Mouse (Mus musculus): ENCODE results near the gene Deaf1. TPM values are rescaled to one million over a fixed set of nuclear protein-coding genes. Genes with fewer than 3 reads are reported as not detected.

The Deaf1 gene
- 33.5 to 54.6 TPM (median 42.7 TPM) in 4 replicates for total RNA-seq (2023)

GRCm38 (mm10) chr7:141327469-141328372, at the start of gene Deaf1, which contains the start of gene Tmem80:
TSS of gene Deaf1 (minus strand) at chr7:141327690.
TSS of gene Tmem80 (plus strand) at chr7:141327739.

GRCm38 (mm10) chr7:141338576-141339131, 11.2 kb upstream of the Deaf1 start, which contains the start of gene Eps8l2:
TSS of gene Eps8l2 (plus strand) at chr7:141338880.

GRCm38 (mm10) chr7:141291921-141292582, 35.4 kb downstream of the Deaf1 start, which contains the start of gene Drd4:
TSS of gene Drd4 (plus strand) at chr7:141292006.

GRCm38 (mm10) chr7:141278766-141279590, 48.5 kb downstream of the Deaf1 start, which contains the start of gene Sct:
TSS of gene Sct (minus strand) at chr7:141279133.

GRCm38 (mm10) chr7:141276546-141276945, 50.9 kb downstream of the Deaf1 start, which contains the start of gene Cdhr5:
TSS of gene Cdhr5 (minus strand) at chr7:141276786.

GRCm38 (mm10) chr7:141265739-141266561, 61.5 kb downstream of the Deaf1 start, which contains the start of gene Irf7:
TSS of gene Irf7 (minus strand) at chr7:141266481.

Other genes starting within 250 kb of the Deaf1 start
- gene Pkp3, start 249.5 kb downstream of the Deaf1 start, total RNA-seq (2023): 21.8 to 29.7 TPM (median 25.9 TPM) in 4 replicates
- gene Sigirr, start 227.1 kb downstream of the Deaf1 start, total RNA-seq (2023): 32.1 to 49.7 TPM (median 39.6 TPM) in 4 replicates
- not detected in 4 replicates for gene Ano9, start 209.9 kb downstream of the Deaf1 start, total RNA-seq (2023)
- 8.0 to 9.8 TPM (median 9.4 TPM) in 4 replicates for gene Ptdss2, start 205.3 kb downstream of the Deaf1 start, total RNA-seq (2023)
- 61.9 to 82.6 TPM (median 69.3 TPM) in 4 replicates for gene Rnh1, start 154.8 kb downstream of the Deaf1 start, total RNA-seq (2023)
- 23.0 to 30.6 TPM (median 27.5 TPM) in 4 replicates for gene Hras, start 133.7 kb downstream of the Deaf1 start, total RNA-seq (2023)
- 6.4 to 9.6 TPM (median 7.2 TPM) in 4 replicates for gene Lrrc56, start 133.5 kb downstream of the Deaf1 start, total RNA-seq (2023)
- 3.9 to 5.0 TPM (median 4.8 TPM) in 4 replicates for gene Lmntd2, start 113.6 kb downstream of the Deaf1 start, total RNA-seq (2023)
- 8.9 to 16.1 TPM (median 13.3 TPM) in 4 replicates for gene Rassf7, start 111.8 kb downstream of the Deaf1 start, total RNA-seq (2023)
- 147 to 159 TPM (median 152 TPM) in 4 replicates for gene Phrf1, start 98.9 kb downstream of the Deaf1 start, total RNA-seq (2023)
- gene Irf7, start 61.2 kb downstream of the Deaf1 start, total RNA-seq (2023): 33.8 to 42.4 TPM (median 37.0 TPM) in 4 replicates
- not detected in 4 replicates for gene Cdhr5, start 50.9 kb downstream of the Deaf1 start, total RNA-seq (2023)
- not detected in 4 replicates for gene Sct, start 48.6 kb downstream of the Deaf1 start, total RNA-seq (2023)
- gene Drd4, start 35.7 kb downstream of the Deaf1 start, total RNA-seq (2023): not detected in 4 replicates
- 15.2 to 22.8 TPM (median 16.4 TPM) in 4 replicates for gene Tmem80, start within 50 bp of the Deaf1 start, total RNA-seq (2023)
- 1.0 to 1.3 TPM in 2 of 4 replicates, not detected in the others for gene Eps8l2, start 11.2 kb upstream of the Deaf1 start, total RNA-seq (2023)
- gene Taldo1, start 64.5 kb upstream of the Deaf1 start, total RNA-seq (2023): 130 to 142 TPM (median 131 TPM) in 4 replicates
- gene Gatd1, start 86.4 kb upstream of the Deaf1 start, total RNA-seq (2023): 31.5 to 40.0 TPM (median 35.3 TPM) in 4 replicates
- not detected in 4 replicates for gene Cend1, start 101.8 kb upstream of the Deaf1 start, total RNA-seq (2023)
- 37.9 to 49.5 TPM (median 44.6 TPM) in 4 replicates for gene Slc25a22, start 110.2 kb upstream of the Deaf1 start, total RNA-seq (2023)
- gene Pidd1, start 116.3 kb upstream of the Deaf1 start, total RNA-seq (2023): 6.9 to 9.3 TPM (median 7.8 TPM) in 4 replicates
- 2,356 to 2,462 TPM (median 2,431 TPM) in 4 replicates for gene Rplp2, start 119.7 kb upstream of the Deaf1 start, total RNA-seq (2023)
- gene Pnpla2, start 127.5 kb upstream of the Deaf1 start, total RNA-seq (2023): 48.4 to 57.9 TPM (median 51.2 TPM) in 4 replicates
- not detected in 4 replicates for gene Cracr2b, start 133.4 kb upstream of the Deaf1 start, total RNA-seq (2023)
- gene Cd151, start 139.7 kb upstream of the Deaf1 start, total RNA-seq (2023): 11.2 to 13.1 TPM (median 12.1 TPM) in 4 replicates
- gene Polr2l, start 147.4 kb upstream of the Deaf1 start, total RNA-seq (2023): 14.1 to 17.7 TPM (median 14.9 TPM) in 4 replicates
- gene Tspan4, start 147.6 kb upstream of the Deaf1 start, total RNA-seq (2023): 1.0 to 2.8 TPM (median 1.1 TPM) in 4 replicates
- gene Chid1, start 212.2 kb upstream of the Deaf1 start, total RNA-seq (2023): 18.5 to 24.9 TPM (median 20.6 TPM) in 4 replicates
- gene Ap2a2, start 234.5 kb upstream of the Deaf1 start, total RNA-seq (2023): 35.6 to 44.2 TPM (median 42.8 TPM) in 4 replicates